Mouse (Mus musculus) liver, adult 2 months (tissue): ENCODE results near the gene Ndufb4.

Experiments
- CTCF ChIP-seq: fragments of 200-500 bp; IDR thresholded peaks from 2 replicates; pipeline ENCODE4 v1.5.1; 2011; ENCODE audit warnings: low read depth, low read length, control low read depth
- POLR2A ChIP-seq: fragments of 200-500 bp; IDR thresholded peaks from 2 replicates; pipeline ENCODE4 v1.6.1; 2011; ENCODE audit warnings: low read length, control low read depth; ENCODE audit not compliant: insufficient read depth; ENCODE audit errors: extremely low read depth

- TF ChIP-seq CTCF (no peak), POLR2A (no peak)
Observed at GRCm38 (mm10) chr16:37653058-37653457, 1.2 kb downstream of the Ndufb4 start.
